Mouse (Mus musculus): Measurements from ENCODE around the gene Fubp3.

GRCm38 (mm10) chr2:31640609-31641507 is 68.4 kb downstream of the Fubp3 start:
- TF ChIP-seq CTCF (IDR thresholded peaks at IDR 0.05; ENCODE audit: low read depth): no peak
- no peak for TF ChIP-seq EP300 (IDR thresholded peaks at IDR 0.05; ENCODE audit: low read depth)
